Mouse (Mus musculus) neural tube, embryonic 14.5 days (tissue): ENCODE measurements around the gene Timm13. TPM values are rescaled to one million over a fixed set of nuclear protein-coding genes. Genes with fewer than 3 reads are reported as not detected.
A peak's percentile ranks its signal among the peaks of the same experiment; 100 is the strongest.

Source experiments
- ATAC-seq: fragments of 200-750 bp; cut with Nextera tagmentation; 2 replicates; pipeline ENCODE4 v1.8.0; 2017; ENCODE audit warnings: low read depth, mild to moderate bottlenecking, moderate TSS enrichment, moderate library complexity
- H3K27ac ChIP-seq: fragments of 300-500 bp; sonication (generic); 2 replicates; pipeline ENCODE4 v1.5.1; 2014; ENCODE audit warnings: low read depth, mild to moderate bottlenecking, control low read depth, low read length, moderate library complexity, mixed read lengths
- H3K27me3 ChIP-seq: fragments of 300-500 bp; sonication (generic); 2 replicates; pipeline ENCODE4 v1.6.1; 2014; ENCODE audit warnings: low read length; ENCODE audit not compliant: control insufficient read depth, insufficient read depth
- H3K36me3 ChIP-seq: fragments of 300-500 bp; sonication (generic); 2 replicates; pipeline ENCODE4 v1.6.1; 2014; ENCODE audit warnings: low read length, mixed read lengths; ENCODE audit not compliant: control insufficient read depth, insufficient read depth
- H3K4me1 ChIP-seq: fragments of 300-500 bp; sonication (generic); 2 replicates; pipeline ENCODE4 v1.6.1; 2014; ENCODE audit warnings: low read length; ENCODE audit not compliant: control insufficient read depth, insufficient read depth
- H3K4me2 ChIP-seq: fragments of 300-500 bp; sonication (generic); 2 replicates; pipeline ENCODE4 v1.6.1; 2014; ENCODE audit warnings: mild to moderate bottlenecking, low read depth, low read length, control low read depth
- H3K4me3 ChIP-seq: fragments of 300-500 bp; sonication (generic); 2 replicates; pipeline ENCODE4 v1.5.1; 2014; ENCODE audit warnings: low read depth, low read length, control low read depth, mixed read lengths
- H3K9ac ChIP-seq: fragments of 300-500 bp; sonication (generic); replicated peaks from 2 replicates; pipeline ENCODE4 v1.6.1; 2014; ENCODE audit warnings: low read depth, mild to moderate bottlenecking, control low read depth, low read length, mixed read lengths
- H3K9me3 ChIP-seq: fragments of 300-500 bp; sonication (generic); 2 replicates; pipeline ENCODE4 v1.6.1; 2016; ENCODE audit warnings: low read length; ENCODE audit not compliant: control insufficient read depth
- WGBS: fragments of 180-500 bp; shearing (Covaris S2); extraction: QIAGEN DNeasy Blood & Tissue Kit; methylation state at CpG from one replicate; pipeline ENCODE4 v1.1.7; 2014; 5-methylcytosine and 5-hydroxymethylcytosine counted together
- polyA plus RNA-seq: library from polyadenylated mRNA; unstranded; fragments of >200 nt; fragmentation: Nextera tagmentation; extraction: Ambion mirVana; gene quantifications from 2 replicates; pipeline ENCODE4 v1.2.1, GENCODE M21; 2014

The Timm13 gene
- polyA plus RNA-seq, 1 experiment from 2014 or later, result 352 TPM

DNA sequence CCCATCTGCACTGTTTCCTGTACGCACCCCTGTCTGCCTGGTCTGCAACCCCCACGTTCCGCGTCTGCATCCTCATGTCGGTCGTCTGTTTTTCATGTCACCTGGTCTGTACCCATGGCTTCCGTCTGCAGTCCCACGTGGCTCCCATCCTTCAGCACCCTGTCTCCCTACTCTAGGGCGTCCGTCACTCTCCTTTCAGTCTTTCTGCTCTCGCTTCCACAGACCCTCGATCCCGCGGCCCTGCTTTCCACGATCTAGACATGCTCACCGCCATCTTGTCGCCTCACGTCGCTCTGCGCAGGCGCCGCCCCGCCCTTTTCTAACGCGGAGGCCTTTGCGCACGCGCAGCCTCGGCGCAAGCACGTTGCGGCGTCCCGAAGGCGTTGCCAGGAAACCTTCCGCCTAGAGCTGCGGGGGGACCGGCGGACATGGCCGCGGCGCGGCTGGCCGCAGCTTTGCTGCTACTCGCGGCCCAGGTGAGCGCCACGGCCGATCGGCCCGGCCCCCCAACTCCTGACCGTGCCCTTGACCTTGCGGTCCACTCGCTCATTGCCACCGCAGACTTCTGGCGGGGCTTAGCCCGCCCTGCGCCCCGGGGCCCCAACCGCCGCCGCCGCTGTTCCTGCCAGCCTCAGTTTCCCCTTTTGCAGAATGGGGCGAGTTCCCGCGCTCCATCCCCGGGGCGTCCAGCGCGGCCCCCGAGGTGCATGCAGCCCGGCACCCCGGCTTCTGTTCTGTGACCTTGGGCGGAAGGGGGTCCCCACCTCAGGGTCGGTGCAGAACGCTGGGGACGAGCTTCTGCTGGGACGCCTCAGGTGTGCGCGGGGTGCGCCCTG is 45.6 kb downstream of the Timm13 start, which contains the start of the genes Lsm7 and Sppl2b:
TSS of gene Lsm7 (minus strand) at position 297 of the 836 bp plus-strand sequence.
TSS of gene Sppl2b (plus strand) at position 363 of the 836 bp plus-strand sequence.
- peak within 1 kb of the TSS; percentile 99 for H3K4me2 ChIP-seq
- peaks cover 2% of the 10 kb centered on the region; the same call in 1 of the 2 replicates for H3K27me3 ChIP-seq
- peak; percentile 76 for ATAC-seq
- no peaks in the 10 kb centered on the region for H3K9me3 ChIP-seq
- under 1% methylated on average over 80 of the region's 81 CpGs for WGBS
- peak within 1 kb of the TSS; percentile 99 for H3K4me3 ChIP-seq
- H3K4me1 ChIP-seq, result peaks cover 22% of the 10 kb centered on the region
- peak within 1 kb of the TSS; percentile 40 for H3K27ac ChIP-seq
- H3K36me3 ChIP-seq, result peaks cover 19% of the 10 kb centered on the region
- peak within 1 kb of the TSS; percentile 82 for H3K9ac ChIP-seq

Other genes starting within 250 kb of the Timm13 start
- gene Btbd2, start 243.9 kb downstream of the Timm13 start, polyA plus RNA-seq, result 75.0 and 79.7 TPM in 2 replicates
- gene Mknk2, start 222.9 kb downstream of the Timm13 start, polyA plus RNA-seq, result 43.1 and 57.3 TPM in 2 replicates
- gene Mob3a, start 199.0 kb downstream of the Timm13 start, polyA plus RNA-seq, result 42.0 and 48.6 TPM in 2 replicates
- 24.9 and 29.5 TPM in 2 replicates for gene Izumo4, start 198.8 kb downstream of the Timm13 start, polyA plus RNA-seq
- 109 and 125 TPM in 2 replicates for gene Ap3d1, start 158.7 kb downstream of the Timm13 start, polyA plus RNA-seq
- gene Dot1l, start 145.8 kb downstream of the Timm13 start, polyA plus RNA-seq, result 23.6 and 27.3 TPM in 2 replicates
- gene Sf3a2, start 102.8 kb downstream of the Timm13 start, polyA plus RNA-seq, result 63.3 and 66.8 TPM in 2 replicates
- gene Plekhj1, start 102.3 kb downstream of the Timm13 start, polyA plus RNA-seq, result 126 and 127 TPM in 2 replicates
- 0.15 and 0.16 TPM in 2 replicates for gene Amh, start 95.7 kb downstream of the Timm13 start, polyA plus RNA-seq
- gene Jsrp1, start 87.5 kb downstream of the Timm13 start, polyA plus RNA-seq, result 0.74 and 0.86 TPM in 2 replicates
- 1,177 and 1,236 TPM in 2 replicates for gene Oaz1, start 74.3 kb downstream of the Timm13 start, polyA plus RNA-seq
- 8.1 and 12.0 TPM in 2 replicates for gene Lingo3, start 56.9 kb downstream of the Timm13 start, polyA plus RNA-seq
- gene Lsm7, start 45.8 kb downstream of the Timm13 start, polyA plus RNA-seq, result 220 and 260 TPM in 2 replicates
- gene Sppl2b, start 45.7 kb downstream of the Timm13 start, polyA plus RNA-seq, result 60.3 and 61.5 TPM in 2 replicates
- gene Tmprss9, start 29.1 kb downstream of the Timm13 start, polyA plus RNA-seq, result 0.12 and 0.13 TPM in 2 replicates
- gene Lmnb2, start 17.3 kb upstream of the Timm13 start, polyA plus RNA-seq, result 10.8 and 16.1 TPM in 2 replicates
- gene Gadd45b, start 29.1 kb upstream of the Timm13 start, polyA plus RNA-seq, result 7.4 and 7.6 TPM in 2 replicates
- 20.3 and 22.7 TPM in 2 replicates for gene Gng7, start 114.0 kb upstream of the Timm13 start, polyA plus RNA-seq
- gene Diras1, start 124.7 kb upstream of the Timm13 start, polyA plus RNA-seq, result 24.0 and 28.8 TPM in 2 replicates
- gene Slc39a3, start 136.5 kb upstream of the Timm13 start, polyA plus RNA-seq, result 26.7 and 34.6 TPM in 2 replicates
- gene Sgta, start 159.2 kb upstream of the Timm13 start, polyA plus RNA-seq, result 264 and 279 TPM in 2 replicates
- gene Thop1, start 169.1 kb upstream of the Timm13 start, polyA plus RNA-seq, result 33.3 and 36.8 TPM in 2 replicates
- 0.15 and 0.61 TPM in 2 replicates for gene Creb3l3, start 197.9 kb upstream of the Timm13 start, polyA plus RNA-seq
- 219 and 228 TPM in 2 replicates for gene Map2k2, start 204.9 kb upstream of the Timm13 start, polyA plus RNA-seq
- 11.0 and 12.6 TPM in 2 replicates for gene Zbtb7a, start 234.3 kb upstream of the Timm13 start, polyA plus RNA-seq